Mouse (Mus musculus) ES-E14 (cell line): Measurements from ENCODE around the gene Pakap. TPM values are rescaled to one million over a fixed set of nuclear protein-coding genes. Genes with fewer than 3 reads are reported as not detected.

Source experiments
- DNase-seq: peaks from one replicate; pipeline ENCODE4 v3.0.0-alpha.2; 2013; ENCODE audit warnings: low read depth, low spot score
- H3K27ac ChIP-seq: 2 replicates; pipeline ENCODE4 v1.5.1; 2012; ENCODE audit warnings: low read depth, mild to moderate bottlenecking, low read length, moderate library complexity, mixed read lengths; ENCODE audit not compliant: poor library complexity, insufficient read depth, severe bottlenecking
- H3K36me3 ChIP-seq: 2 replicates; pipeline ENCODE4 v1.6.1; 2012; ENCODE audit warnings: mild to moderate bottlenecking, low read length, moderate library complexity, mixed read lengths; ENCODE audit not compliant: control insufficient read depth, poor library complexity, insufficient read depth, severe bottlenecking
- H3K4me1 ChIP-seq, 2 experiments: fragments of 150-350 bp in 1 of 2; sonication (generic) in 1 of 2; 2 replicates each; pipeline ENCODE4 v1.6.1; 2012; ENCODE audit warnings: low read length in 2 of 2, mild to moderate bottlenecking in 1 of 2, mixed read lengths in 1 of 2; ENCODE audit not compliant: control insufficient read depth in 2 of 2, insufficient read depth in 2 of 2, poor library complexity in 1 of 2
- H3K4me3 ChIP-seq, 2 experiments: fragments of 150-350 bp in 1 of 2; sonication (generic) in 1 of 2; 2 replicates each; pipeline ENCODE4 v1.5.1; 2012; ENCODE audit warnings: low read length in 2 of 2, low read depth in 1 of 2, mild to moderate bottlenecking in 1 of 2, mixed read lengths in 1 of 2; ENCODE audit not compliant: insufficient read depth in 1 of 2, poor library complexity in 1 of 2, severe bottlenecking in 1 of 2
- H3K9ac ChIP-seq: 2 replicates; pipeline ENCODE4 v1.6.1; 2012; ENCODE audit warnings: low read depth, mild to moderate bottlenecking, low read length, mixed read lengths; ENCODE audit not compliant: poor library complexity, insufficient read depth, severe bottlenecking
- H3K9me3 ChIP-seq: fragments of 150-350 bp; sonication (generic); 2 replicates; pipeline ENCODE4 v1.6.1; 2012; ENCODE audit warnings: low read depth, mild to moderate bottlenecking, low read length; ENCODE audit not compliant: control insufficient read depth, insufficient read depth
- CHD2 ChIP-seq: IDR thresholded peaks from 2 replicates; pipeline ENCODE4 v1.6.1; 2014; ENCODE audit warnings: mild to moderate bottlenecking, low read depth, low read length, inconsistent platforms
- HCFC1 ChIP-seq: IDR thresholded peaks from 2 replicates; pipeline ENCODE4 v1.6.1; 2012; ENCODE audit warnings: low read length, inconsistent platforms, borderline replicate concordance; ENCODE audit not compliant: insufficient read depth
- MAFK ChIP-seq: IDR thresholded peaks from 2 replicates; pipeline ENCODE4 v1.6.1; 2014; ENCODE audit warnings: mild to moderate bottlenecking, low read depth, low read length, inconsistent platforms; ENCODE audit not compliant: insufficient read depth
- ZC3H11A ChIP-seq: IDR thresholded peaks from 2 replicates; pipeline ENCODE4 v1.6.1; 2012; ENCODE audit warnings: low read depth, mild to moderate bottlenecking, inconsistent platforms, low read length, borderline replicate concordance
- ZNF384 ChIP-seq: IDR thresholded peaks from 2 replicates; pipeline ENCODE4 v1.6.1; 2012; ENCODE audit warnings: low read depth, low read length, inconsistent platforms
- in situ Hi-C, 2 experiments: fragments of 600-800 bp; cut with MboI; formaldehyde crosslinking; loops; one replicate each; pipeline ENCODE4 v1.15.1; 2025; ENCODE audit warnings: low sequenced_read_pairs in 2 of 2, inconsistent platforms in 1 of 2; ENCODE audit not compliant: unreplicated experiment in 2 of 2
- total RNA-seq: library from RNA; depleted of rRNA; stranded (reverse); fragments of 300-350 nt; gene quantifications from 2 replicates; pipeline ENCODE4 v1.2.3, GENCODE M21; 2012; rRNA removed

Gene Pakap
- total RNA-seq, 1 experiment: 5.8 TPM

DNA sequence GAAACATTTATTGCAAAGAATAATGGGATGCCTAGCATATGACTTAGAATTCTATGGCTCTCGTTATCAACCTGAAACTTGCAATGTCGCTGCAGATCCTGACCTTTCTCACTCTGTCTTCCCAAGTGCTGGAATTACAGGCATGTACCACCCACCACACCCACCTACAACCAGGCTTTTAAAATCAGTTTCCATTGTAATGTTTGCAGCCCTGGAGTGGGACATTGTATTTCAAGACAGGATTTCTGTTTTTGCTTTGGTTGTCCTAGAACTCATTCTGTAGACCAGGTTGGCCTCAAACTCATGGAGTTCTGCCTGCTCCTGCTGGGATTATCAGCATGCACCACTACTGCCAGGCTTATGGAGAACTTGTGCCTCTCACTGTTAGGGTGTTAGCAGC is 374.9 kb downstream of the Pakap start:
- in situ Hi-C loops: no loop called here
- H3K36me3 ChIP-seq: peaks cover 27% of the 10 kb centered on the region
- no peak for DNase-seq
- H3K9me3 ChIP-seq: no peaks in the 10 kb centered on the region
- no peaks in the 10 kb centered on the region; a peak in 1 of 4 replicates for H3K4me1 ChIP-seq
- H3K4me3 ChIP-seq: no peak overlapping the region
- TF ChIP-seq CHD2 (no peak), ZC3H11A (no peak), MAFK (no peak), ZNF384 (no peak), HCFC1 (no peak)
- no peak overlapping the region for H3K27ac ChIP-seq
- no peak overlapping the region for H3K9ac ChIP-seq

Other genes starting within 250 kb of the Pakap start
- gene Palm2, start 133.9 kb upstream of the Pakap start, total RNA-seq: 1.8 and 2.2 TPM in 2 replicates
- 29.0 and 35.7 TPM in 2 replicates for gene Akap2, start 149.5 kb downstream of the Pakap start, total RNA-seq